Mouse (Mus musculus): Measurements from ENCODE around the gene Stum. TPM values are rescaled to one million over a fixed set of nuclear protein-coding genes. Genes with fewer than 3 reads are reported as not detected.

Gene Stum
- polyA plus RNA-seq, 1 experiment from 2014 or later = 1.0 TPM

GRCm38 (mm10) chr1:180403694-180404606 is 79.4 kb downstream of the Stum start:
- H3K36me3 ChIP-seq (ENCODE audit: control insufficient read depth, insufficient read depth, low read length) = no peaks in the 10 kb centered on the region
- no peak overlapping the region for H3K9ac ChIP-seq (ENCODE audit: low read depth, low read length)
- H3K9me3 ChIP-seq (ENCODE audit: control insufficient read depth, low read length) = no peaks in the 10 kb centered on the region
- no peak for DNase-seq (ENCODE audit: low spot score)
- no peak overlapping the region for H3K4me2 ChIP-seq (replicated peaks; ENCODE audit: low read depth, low read length)
- no peaks in the 10 kb centered on the region for H3K27me3 ChIP-seq (ENCODE audit: control insufficient read depth, insufficient read depth, low read length)
- H3K4me1 ChIP-seq (replicated peaks; ENCODE audit: control insufficient read depth, insufficient read depth, low read length) = no peaks in the 10 kb centered on the region
- WGBS = 71% methylated on average over 29 of the region's 32 CpGs
- H3K27ac ChIP-seq (ENCODE audit: low read depth, low read length) = no peak overlapping the region
- no peak for ATAC-seq (ENCODE audit: low FRiP score)
- H3K4me3 ChIP-seq (ENCODE audit: low read depth, low read length) = no peak overlapping the region

GRCm38 (mm10) chr1:180403357-180403693 is 80.0 kb downstream of the Stum start:
- DNase-seq (ENCODE audit: low spot score) = no peak
- Histone ChIP-seq H3K9me3 (ENCODE audit: control insufficient read depth, low read length) (no peaks in the 10 kb centered on the region), H3K4me3 (ENCODE audit: low read depth, low read length) (no peak overlapping the region), H3K9ac (ENCODE audit: low read depth, low read length) (no peak overlapping the region), H3K4me1 (replicated peaks; ENCODE audit: control insufficient read depth, insufficient read depth, low read length) (no peaks in the 10 kb centered on the region), H3K36me3 (ENCODE audit: control insufficient read depth, insufficient read depth, low read length) (no peaks in the 10 kb centered on the region), H3K27ac (ENCODE audit: low read depth, low read length) (no peak overlapping the region), H3K4me2 (replicated peaks; ENCODE audit: low read depth, low read length) (no peak overlapping the region), H3K27me3 (ENCODE audit: control insufficient read depth, insufficient read depth, low read length) (no peaks in the 10 kb centered on the region)
- 93% methylated on average over 8 of the region's 8 CpGs for WGBS
- ATAC-seq (ENCODE audit: low FRiP score) = no peak

GRCm38 (mm10) chr1:180402481-180403081 is 80.7 kb downstream of the Stum start:
- Histone ChIP-seq H3K4me2 (replicated peaks; ENCODE audit: low read depth, low read length) (no peak overlapping the region), H3K36me3 (ENCODE audit: control insufficient read depth, insufficient read depth, low read length) (no peaks in the 10 kb centered on the region), H3K27ac (ENCODE audit: low read depth, low read length) (no peak overlapping the region), H3K27me3 (ENCODE audit: control insufficient read depth, insufficient read depth, low read length) (no peaks in the 10 kb centered on the region), H3K9me3 (ENCODE audit: control insufficient read depth, low read length) (no peaks in the 10 kb centered on the region), H3K4me3 (ENCODE audit: low read depth, low read length) (no peak overlapping the region), H3K4me1 (replicated peaks; ENCODE audit: control insufficient read depth, insufficient read depth, low read length) (no peaks in the 10 kb centered on the region), H3K9ac (ENCODE audit: low read depth, low read length) (no peak overlapping the region)
- no peak for ATAC-seq (ENCODE audit: low FRiP score)
- WGBS = 93% methylated on average over 11 of the region's 11 CpGs
- DNase-seq (ENCODE audit: low spot score) = no peak

GRCm38 (mm10) chr1:180401725-180402124 is 81.6 kb downstream of the Stum start:
- H3K27ac ChIP-seq (ENCODE audit: low read depth, low read length) = no peak overlapping the region
- no peaks in the 10 kb centered on the region for H3K4me1 ChIP-seq (replicated peaks; ENCODE audit: control insufficient read depth, insufficient read depth, low read length)
- WGBS = 90% methylated on average over 6 of the region's 6 CpGs
- no peak for DNase-seq (ENCODE audit: low spot score)
- H3K36me3 ChIP-seq (ENCODE audit: control insufficient read depth, insufficient read depth, low read length) = no peaks in the 10 kb centered on the region
- no peaks in the 10 kb centered on the region for H3K27me3 ChIP-seq (ENCODE audit: control insufficient read depth, insufficient read depth, low read length)
- H3K4me2 ChIP-seq (replicated peaks; ENCODE audit: low read depth, low read length) = no peak overlapping the region
- H3K9ac ChIP-seq (ENCODE audit: low read depth, low read length) = no peak overlapping the region
- no peak for ATAC-seq (ENCODE audit: low FRiP score)
- no peaks in the 10 kb centered on the region for H3K9me3 ChIP-seq (ENCODE audit: control insufficient read depth, low read length)
- no peak overlapping the region for H3K4me3 ChIP-seq (ENCODE audit: low read depth, low read length)

GRCm38 (mm10) chr1:180400691-180401455 is 82.4 kb downstream of the Stum start:
- no peak overlapping the region for H3K4me2 ChIP-seq (replicated peaks; ENCODE audit: low read depth, low read length)
- 74% methylated on average over 4 of the region's 4 CpGs for WGBS
- DNase-seq (ENCODE audit: low spot score) (no peak), ATAC-seq (ENCODE audit: low FRiP score) (no peak)
- no peaks in the 10 kb centered on the region for H3K9me3 ChIP-seq (ENCODE audit: control insufficient read depth, low read length)
- no peaks in the 10 kb centered on the region for H3K4me1 ChIP-seq (replicated peaks; ENCODE audit: control insufficient read depth, insufficient read depth, low read length)
- no peaks in the 10 kb centered on the region for H3K27me3 ChIP-seq (ENCODE audit: control insufficient read depth, insufficient read depth, low read length)
- H3K9ac ChIP-seq (ENCODE audit: low read depth, low read length) = no peak overlapping the region
- no peak overlapping the region for H3K4me3 ChIP-seq (ENCODE audit: low read depth, low read length)
- H3K27ac ChIP-seq (ENCODE audit: low read depth, low read length) = no peak overlapping the region
- H3K36me3 ChIP-seq (ENCODE audit: control insufficient read depth, insufficient read depth, low read length) = no peaks in the 10 kb centered on the region

- H3K4me2 ChIP-seq (replicated peaks; ENCODE audit: low read depth, low read length) = no peak overlapping the region
- no peaks in the 10 kb centered on the region for H3K27me3 ChIP-seq (ENCODE audit: control insufficient read depth, insufficient read depth, low read length)
- H3K36me3 ChIP-seq (ENCODE audit: control insufficient read depth, insufficient read depth, low read length) = no peaks in the 10 kb centered on the region
- H3K9me3 ChIP-seq (ENCODE audit: control insufficient read depth, low read length) = no peaks in the 10 kb centered on the region
- H3K4me1 ChIP-seq (replicated peaks; ENCODE audit: control insufficient read depth, insufficient read depth, low read length) = no peaks in the 10 kb centered on the region
- no peak overlapping the region for H3K9ac ChIP-seq (ENCODE audit: low read depth, low read length)
- DNase-seq (ENCODE audit: low spot score) (no peak), ATAC-seq (ENCODE audit: low FRiP score) (no peak)
- WGBS = 82% methylated on average over 3 of the region's 3 CpGs
- no peak overlapping the region for H3K27ac ChIP-seq (ENCODE audit: low read depth, low read length)
- H3K4me3 ChIP-seq (ENCODE audit: low read depth, low read length) = no peak overlapping the region
Observed at GRCm38 (mm10) chr1:180398446-180398845, 84.9 kb downstream of the Stum start.

- Histone ChIP-seq H3K4me3 (ENCODE audit: low read depth, low read length) (no peak overlapping the region), H3K4me2 (replicated peaks; ENCODE audit: low read depth, low read length) (no peak overlapping the region), H3K27ac (ENCODE audit: low read depth, low read length) (no peak overlapping the region), H3K36me3 (ENCODE audit: control insufficient read depth, insufficient read depth, low read length) (no peaks in the 10 kb centered on the region), H3K9me3 (ENCODE audit: control insufficient read depth, low read length) (no peaks in the 10 kb centered on the region), H3K27me3 (ENCODE audit: control insufficient read depth, insufficient read depth, low read length) (no peaks in the 10 kb centered on the region), H3K4me1 (replicated peaks; ENCODE audit: control insufficient read depth, insufficient read depth, low read length) (no peaks in the 10 kb centered on the region), H3K9ac (ENCODE audit: low read depth, low read length) (no peak overlapping the region)
- DNase-seq (ENCODE audit: low spot score) = no peak
- ATAC-seq (ENCODE audit: low FRiP score) = no peak
- 74% methylated on average over 5 of the region's 5 CpGs for whole genome bisulfite sequencing
Observed at GRCm38 (mm10) chr1:180397734-180398133, 85.6 kb downstream of the Stum start.

- DNase-seq (ENCODE audit: low spot score) (no peak), ATAC-seq (ENCODE audit: low FRiP score) (no peak)
- Histone ChIP-seq H3K4me1 (replicated peaks; ENCODE audit: control insufficient read depth, insufficient read depth, low read length) (no peaks in the 10 kb centered on the region), H3K4me2 (replicated peaks; ENCODE audit: low read depth, low read length) (no peak overlapping the region), H3K9ac (ENCODE audit: low read depth, low read length) (no peak overlapping the region), H3K27ac (ENCODE audit: low read depth, low read length) (no peak overlapping the region), H3K9me3 (ENCODE audit: control insufficient read depth, low read length) (no peaks in the 10 kb centered on the region), H3K36me3 (ENCODE audit: control insufficient read depth, insufficient read depth, low read length) (no peaks in the 10 kb centered on the region), H3K27me3 (ENCODE audit: control insufficient read depth, insufficient read depth, low read length) (no peaks in the 10 kb centered on the region), H3K4me3 (ENCODE audit: low read depth, low read length) (no peak overlapping the region)
- 94% methylated on average over 12 of the region's 12 CpGs for WGBS
Observed at GRCm38 (mm10) chr1:180393873-180394272, 89.4 kb downstream of the Stum start.

Measured in hindbrain, embryonic 11.5 days (tissue).